Mouse (Mus musculus) embryonic facial prominence, embryonic 12.5 days (tissue): ENCODE measurements around the gene Sys1. TPM values are rescaled to one million over a fixed set of nuclear protein-coding genes. Genes with fewer than 3 reads are reported as not detected.
A peak's percentile ranks its signal among the peaks of the same experiment; 100 is the strongest.

Source experiments
- ATAC-seq: fragments of 200-750 bp; cut with Nextera tagmentation; 2 replicates; pipeline ENCODE4 v1.8.0; 2017; ENCODE audit not compliant: insufficient number of reproducible peaks, insufficient read depth, low FRiP score, low TSS enrichment
- H3K27ac ChIP-seq: fragments of 300-500 bp; sonication (generic); 2 replicates; pipeline ENCODE4 v1.5.1; 2016; ENCODE audit warnings: mild to moderate bottlenecking
- H3K27me3 ChIP-seq: fragments of 300-500 bp; sonication (generic); 2 replicates; pipeline ENCODE4 v1.6.1; 2016; ENCODE audit warnings: mild to moderate bottlenecking, moderate library complexity
- H3K36me3 ChIP-seq: fragments of 300-500 bp; sonication (generic); 2 replicates; pipeline ENCODE4 v1.6.1; 2016; ENCODE audit warnings: mild to moderate bottlenecking
- H3K4me1 ChIP-seq: fragments of 300-500 bp; sonication (generic); 2 replicates; pipeline ENCODE4 v1.6.1; 2016
- H3K4me2 ChIP-seq: fragments of 300-500 bp; sonication (generic); replicated peaks from 2 replicates; pipeline ENCODE4 v1.6.1; 2016; ENCODE audit warnings: mild to moderate bottlenecking, moderate library complexity
- H3K4me3 ChIP-seq: fragments of 300-500 bp; sonication (generic); 2 replicates; pipeline ENCODE4 v1.5.1; 2016; ENCODE audit warnings: mild to moderate bottlenecking
- H3K9ac ChIP-seq: fragments of 300-500 bp; sonication (generic); 2 replicates; pipeline ENCODE4 v1.6.1; 2016; ENCODE audit warnings: mild to moderate bottlenecking, moderate library complexity
- H3K9me3 ChIP-seq: fragments of 300-500 bp; sonication (generic); 2 replicates; pipeline ENCODE4 v1.6.1; 2016; ENCODE audit warnings: mild to moderate bottlenecking, moderate library complexity
- WGBS: fragments of 180-500 bp; shearing (Covaris S2); methylation state at CpG from one replicate; pipeline ENCODE4 v1.1.7; 2016; 5-methylcytosine and 5-hydroxymethylcytosine counted together
- polyA plus RNA-seq: library from polyadenylated mRNA; unstranded; fragments of >200 nt; fragmentation: Nextera tagmentation; extraction: Ambion mirVana; gene quantifications from 2 replicates; pipeline ENCODE4 v1.2.1, GENCODE M21; 2016

Gene Sys1
- polyA plus RNA-seq, 1 experiment from 2014 or later: 66.8 TPM

GRCm38 (mm10) chr2:164455421-164456190 lies 1.2 kb upstream of the Sys1 start:
- no peak for ATAC-seq
- no peaks in the 10 kb centered on the region for H3K36me3 ChIP-seq
- H3K4me2 ChIP-seq: no peak overlapping the region
- no peak overlapping the region for H3K9ac ChIP-seq
- H3K9me3 ChIP-seq: no peaks in the 10 kb centered on the region
- 62% methylated on average over 6 of the region's 6 CpGs for WGBS
- no peaks in the 10 kb centered on the region for H3K27me3 ChIP-seq
- H3K4me1 ChIP-seq: peaks cover 31% of the 10 kb centered on the region
- no peak overlapping the region for H3K27ac ChIP-seq
- H3K4me3 ChIP-seq: no peak overlapping the region

GRCm38 (mm10) chr2:164456413-164456812 lies 351 bp upstream of the Sys1 start:
- ATAC-seq: no peak
- Histone ChIP-seq H3K4me1 (peaks cover 33% of the 10 kb centered on the region), H3K4me2 (no peak overlapping the region), H3K27me3 (no peaks in the 10 kb centered on the region), H3K27ac (no peak overlapping the region), H3K4me3 (no peak overlapping the region), H3K9me3 (no peaks in the 10 kb centered on the region), H3K36me3 (no peaks in the 10 kb centered on the region), H3K9ac (no peak overlapping the region)
- 76% methylated on average over 1 of the region's 1 CpGs for WGBS

- Histone ChIP-seq H3K27me3 (no peaks in the 10 kb centered on the region), H3K27ac (0 out of 2 replicates have a peak overlapping the region, but pooled peaks have one; percentile 31), H3K9ac (no peak overlapping the region), H3K36me3 (no peaks in the 10 kb centered on the region), H3K4me2 (no peak overlapping the region), H3K4me1 (peaks cover 28% of the 10 kb centered on the region), H3K9me3 (no peaks in the 10 kb centered on the region), H3K4me3 (no peak overlapping the region)
- WGBS: 78% methylated on average over 7 of the region's 7 CpGs
- no peak for ATAC-seq
Measured at GRCm38 (mm10) chr2:164457942-164458341, 1.2 kb downstream of the Sys1 start.

- Histone ChIP-seq H3K4me2 (no peak overlapping the region), H3K36me3 (no peaks in the 10 kb centered on the region), H3K27ac (no peak overlapping the region), H3K9ac (no peak overlapping the region), H3K4me3 (no peak overlapping the region), H3K9me3 (no peaks in the 10 kb centered on the region), H3K4me1 (peaks cover 25% of the 10 kb centered on the region), H3K27me3 (no peaks in the 10 kb centered on the region)
- 87% methylated on average over 8 of the region's 8 CpGs for WGBS
- ATAC-seq: no peak
Measured at GRCm38 (mm10) chr2:164458535-164458934, 1.8 kb downstream of the Sys1 start.

- peak within 1 kb of the TSS; percentile 79 for H3K9ac ChIP-seq
Measured at GRCm38 (mm10) chr2:164460745-164461551, 4.2 kb downstream of the Sys1 start, which contains the start of gene Gm20458. TSS of gene Gm20458 (plus strand) at chr2:164460967.

GRCm38 (mm10) chr2:164465161-164465560 lies 8.4 kb downstream of the Sys1 start:
- Histone ChIP-seq H3K4me2 (no peak overlapping the region), H3K9ac (no peak overlapping the region), H3K4me1 (peaks cover 11% of the 10 kb centered on the region), H3K27ac (no peak overlapping the region), H3K36me3 (peaks cover 20% of the 10 kb centered on the region), H3K4me3 (no peak overlapping the region), H3K27me3 (no peaks in the 10 kb centered on the region), H3K9me3 (no peaks in the 10 kb centered on the region)
- no peak for ATAC-seq

More at GRCm38 (mm10) chr2:164460745-164461551, 4.2 kb downstream of the Sys1 start, which contains the start of gene Gm20458:
- no peaks in the 10 kb centered on the region for H3K9me3 ChIP-seq
- no peaks in the 10 kb centered on the region for H3K27me3 ChIP-seq
- H3K4me1 ChIP-seq: peaks cover 22% of the 10 kb centered on the region
- peaks cover 19% of the 10 kb centered on the region for H3K36me3 ChIP-seq
- peak within 1 kb of the TSS; percentile 30 for H3K27ac ChIP-seq
- H3K4me3 ChIP-seq: peak within 1 kb of the TSS; percentile 86
- peak; percentile 99 for ATAC-seq
- under 1% methylated on average over 76 of the region's 79 CpGs for WGBS
- peak within 1 kb of the TSS; percentile 79 for H3K4me2 ChIP-seq

- Histone ChIP-seq H3K4me1 (peaks cover 6% of the 10 kb centered on the region), H3K9ac (no peak overlapping the region), H3K27me3 (no peaks in the 10 kb centered on the region), H3K27ac (no peak overlapping the region), H3K9me3 (no peaks in the 10 kb centered on the region), H3K36me3 (peaks cover 23% of the 10 kb centered on the region), H3K4me3 (no peak overlapping the region), H3K4me2 (no peak overlapping the region)
- ATAC-seq: no peak
- WGBS: 83% methylated on average over 5 of the region's 5 CpGs
Measured at GRCm38 (mm10) chr2:164466787-164467186, 10.0 kb downstream of the Sys1 start.

- ATAC-seq: no peak
- Histone ChIP-seq H3K9me3 (no peaks in the 10 kb centered on the region), H3K4me3 (no peak overlapping the region), H3K27me3 (no peaks in the 10 kb centered on the region), H3K4me2 (no peak overlapping the region), H3K36me3 (peaks cover 19% of the 10 kb centered on the region), H3K9ac (no peak overlapping the region), H3K4me1 (no peaks in the 10 kb centered on the region), H3K27ac (no peak overlapping the region)
- 25% methylated on average over 10 of the region's 10 CpGs for WGBS
Measured at GRCm38 (mm10) chr2:164470254-164470653, 13.5 kb downstream of the Sys1 start.

- ATAC-seq: peak; percentile 28; the same call in 1 of the 2 replicates
- H3K27me3 ChIP-seq: no peaks in the 10 kb centered on the region
- peaks cover 11% of the 10 kb centered on the region for H3K36me3 ChIP-seq
- WGBS: 84% methylated on average over 6 of the region's 6 CpGs
- H3K9me3 ChIP-seq: no peaks in the 10 kb centered on the region
- H3K4me2 ChIP-seq: no peak within 1 kb of the TSS
- H3K4me1 ChIP-seq: no peaks in the 10 kb centered on the region
- H3K27ac ChIP-seq: no peak within 1 kb of the TSS
- H3K4me3 ChIP-seq: no peak within 1 kb of the TSS
- no peak within 1 kb of the TSS for H3K9ac ChIP-seq
Measured at GRCm38 (mm10) chr2:164473624-164474023, 16.9 kb downstream of the Sys1 start, which contains the start of gene Trp53tg5. TSS of gene Trp53tg5 (minus strand) at chr2:164473724.

- Histone ChIP-seq H3K4me3 (peak within 1 kb of the TSS; percentile 84), H3K4me1 (peaks cover 9% of the 10 kb centered on the region; the same call in 1 of the 2 replicates), H3K9me3 (no peaks in the 10 kb centered on the region), H3K9ac (peak within 1 kb of the TSS; percentile 68), H3K36me3 (no peaks in the 10 kb centered on the region), H3K27ac (no peak within 1 kb of the TSS), H3K27me3 (peaks cover 46% of the 10 kb centered on the region), H3K4me2 (peak within 1 kb of the TSS; percentile 100)
- 3% methylated on average over 26 of the region's 26 CpGs for WGBS
- no peak for ATAC-seq
Measured at GRCm38 (mm10) chr2:164485681-164486257, 29.0 kb downstream of the Sys1 start, which contains the start of gene Dbndd2. TSS of gene Dbndd2 (plus strand) at chr2:164486106.

- WGBS: 1% methylated on average over 87 of the region's 90 CpGs
- Histone ChIP-seq H3K4me3 (peak overlapping the region; percentile 84), H3K9ac (peak overlapping the region; percentile 68), H3K36me3 (no peaks in the 10 kb centered on the region), H3K4me2 (peak overlapping the region; percentile 100), H3K27ac (no peak overlapping the region), H3K9me3 (no peaks in the 10 kb centered on the region), H3K4me1 (peaks cover 9% of the 10 kb centered on the region; the same call in 1 of the 2 replicates), H3K27me3 (peaks cover 46% of the 10 kb centered on the region)
- ATAC-seq: no peak
Measured at GRCm38 (mm10) chr2:164486258-164487114, 29.7 kb downstream of the Sys1 start.
